Mouse (Mus musculus) lung, adult 18-20 months (tissue): ENCODE measurements around the gene Smpd2.

Experiments
- DNase-seq, 2 experiments: peaks; one replicate each; pipeline ENCODE4 v3.0.0; 2022; ENCODE audit warnings: mixed read lengths in 2 of 2

The Smpd2 gene

GRCm38 (mm10) chr10:41486506-41487170, 3.5 kb downstream of the Smpd2 start:
- DNase-seq: no peak

GRCm38 (mm10) chr10:41485778-41486177, 4.4 kb downstream of the Smpd2 start:
- DNase-seq: no peak

GRCm38 (mm10) chr10:41482446-41482845, 7.7 kb downstream of the Smpd2 start:
- DNase-seq: no peak

- DNase-seq: no peak
Measured at GRCm38 (mm10) chr10:41480938-41481880, 9.0 kb downstream of the Smpd2 start.

- no peak for DNase-seq
Measured at GRCm38 (mm10) chr10:41479961-41480360, 10.2 kb downstream of the Smpd2 start.

GRCm38 (mm10) chr10:41477278-41478181, 12.6 kb downstream of the Smpd2 start:
- peak; percentile 80 to 83 for DNase-seq

GRCm38 (mm10) chr10:41477018-41477277, 13.2 kb downstream of the Smpd2 start:
- DNase-seq: no peak

GRCm38 (mm10) chr10:41476171-41477017, 13.8 kb downstream of the Smpd2 start, which contains the start of gene Mical1:
Gene Mical1 (plus strand): TSS chr10:41476314.
- DNase-seq: peak; percentile 78 to 80

- DNase-seq: peak; percentile 63 to 75
Measured at GRCm38 (mm10) chr10:41474981-41475391, 15.2 kb downstream of the Smpd2 start.

GRCm38 (mm10) chr10:41473782-41474468, 16.2 kb downstream of the Smpd2 start:
- peak; percentile 46 to 49 for DNase-seq

GRCm38 (mm10) chr10:41472962-41473481, 17.1 kb downstream of the Smpd2 start:
- no peak for DNase-seq

- DNase-seq: no peak
Measured at GRCm38 (mm10) chr10:41472534-41472933, 17.6 kb downstream of the Smpd2 start.

GRCm38 (mm10) chr10:41470693-41471092, 19.5 kb downstream of the Smpd2 start:
- no peak for DNase-seq

GRCm38 (mm10) chr10:41467325-41467724, 22.8 kb downstream of the Smpd2 start:
- no peak for DNase-seq

GRCm38 (mm10) chr10:41464401-41464955, 25.7 kb downstream of the Smpd2 start:
- DNase-seq: no peak

GRCm38 (mm10) chr10:41461057-41461722, 29.0 kb downstream of the Smpd2 start:
- DNase-seq: no peak

- no peak for DNase-seq
Measured at GRCm38 (mm10) chr10:41460501-41460900, 29.7 kb downstream of the Smpd2 start.

- no peak for DNase-seq
Measured at GRCm38 (mm10) chr10:41459990-41460389, 30.2 kb downstream of the Smpd2 start.

- DNase-seq: no peak
Measured at GRCm38 (mm10) chr10:41452791-41453190, 37.4 kb downstream of the Smpd2 start.

GRCm38 (mm10) chr10:41451656-41452055, 38.5 kb downstream of the Smpd2 start:
- DNase-seq: no peak
